Mouse (Mus musculus): Measurements from ENCODE around the gene Maml3. TPM values are rescaled to one million over a fixed set of nuclear protein-coding genes. Genes with fewer than 3 reads are reported as not detected.

Gene Maml3
- polyA plus RNA-seq, 1 experiment: 3.1 TPM

DNA sequence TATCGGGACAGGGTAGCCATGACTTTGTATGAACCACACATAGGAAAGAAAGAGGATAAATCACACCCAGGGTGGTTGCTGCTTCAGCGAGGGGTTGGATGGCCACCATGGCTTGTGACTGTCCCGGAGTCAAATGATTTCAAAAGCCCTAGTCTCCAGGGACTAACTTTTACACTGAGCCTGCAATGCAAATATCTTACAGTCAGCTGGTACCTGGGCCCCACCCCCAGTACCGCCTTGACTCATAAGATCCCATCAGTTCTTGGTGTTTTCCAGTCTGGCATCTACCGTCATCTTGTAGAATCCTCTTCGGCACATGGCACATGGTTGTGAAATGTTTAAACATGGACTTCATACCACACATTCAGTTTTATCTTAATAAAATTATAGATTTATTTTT, 419.3 kb downstream of the Maml3 start:
- no peak overlapping the region for H3K4me3 ChIP-seq
- no peaks in the 10 kb centered on the region for H3K79me2 ChIP-seq (ENCODE audit: control insufficient read depth, insufficient read depth)
- no peaks in the 10 kb centered on the region for H3K27me3 ChIP-seq (ENCODE audit: control insufficient read depth, insufficient read depth, insufficient read length)
- TF ChIP-seq MAX (IDR thresholded peaks at IDR 0.05; ENCODE audit: low read depth) (no peak), REST (IDR thresholded peaks at IDR 0.05; ENCODE audit: insufficient read depth, insufficient read length) (no peak)
- no peak overlapping the region for H3K4me2 ChIP-seq (ENCODE audit: low read depth)
- peaks cover 5% of the 10 kb centered on the region for H3K36me3 ChIP-seq (ENCODE audit: control insufficient read depth, insufficient read depth)
- H3ac ChIP-seq (ENCODE audit: control insufficient read depth, insufficient read length): no peak overlapping the region

DNA sequence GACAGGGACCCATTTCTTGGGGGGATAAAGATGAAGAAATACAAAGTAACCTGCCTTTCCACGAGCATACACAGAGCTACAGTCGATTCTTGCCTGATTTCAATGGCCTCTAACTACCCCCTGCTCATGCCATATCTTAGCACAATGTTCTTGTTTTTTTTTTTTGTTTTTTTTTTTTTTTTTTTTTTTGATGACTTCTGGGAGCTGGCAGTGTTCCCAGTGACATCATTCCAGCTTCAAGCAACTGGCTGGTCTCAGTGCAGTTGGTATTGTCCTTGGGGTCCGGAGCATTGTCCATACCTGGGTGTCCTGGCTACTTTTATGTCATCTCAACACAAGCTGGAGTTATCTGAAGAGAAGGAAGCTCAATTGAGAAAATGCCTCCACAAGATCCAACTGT, 429.9 kb downstream of the Maml3 start:
- no peak overlapping the region for H3ac ChIP-seq (ENCODE audit: control insufficient read depth, insufficient read length)
- H3K4me3 ChIP-seq: no peak overlapping the region
- no peaks in the 10 kb centered on the region for H3K79me2 ChIP-seq (ENCODE audit: control insufficient read depth, insufficient read depth)
- H3K4me2 ChIP-seq (ENCODE audit: low read depth): no peak overlapping the region
- no peaks in the 10 kb centered on the region for H3K36me3 ChIP-seq (ENCODE audit: control insufficient read depth, insufficient read depth)
- TF ChIP-seq POLR2A (IDR thresholded peaks at IDR 0.05; ENCODE audit: insufficient read length, low read depth): no peak
- no peak for TF ChIP-seq TCF12 (IDR thresholded peaks at IDR 0.05; ENCODE audit: insufficient read depth, poor library complexity, severe bottlenecking)
- no peak for TF ChIP-seq USF1 (IDR thresholded peaks at IDR 0.05; ENCODE audit: low read depth)
- TF ChIP-seq MYOG (IDR thresholded peaks at IDR 0.05; ENCODE audit: control insufficient read depth in 1 of 3, insufficient read depth in 1 of 3, insufficient read length in 2 of 3, low read depth in 2 of 3): no peak
- no peak for TF ChIP-seq MAX (IDR thresholded peaks at IDR 0.05; ENCODE audit: low read depth)
- TF ChIP-seq CEBPB (IDR thresholded peaks at IDR 0.05; ENCODE audit: insufficient read depth, poor library complexity, severe bottlenecking): no peak
- TF ChIP-seq MYOD1 (IDR thresholded peaks at IDR 0.05; ENCODE audit: control insufficient read depth in 1 of 3, insufficient read length in 2 of 3, low read depth in 2 of 3): no peak
- no peak for TF ChIP-seq TCF3 (IDR thresholded peaks at IDR 0.05; ENCODE audit: insufficient read length, low read depth)
- no peak for TF ChIP-seq E2F4 (IDR thresholded peaks at IDR 0.05; ENCODE audit: insufficient read depth)
- no peak for TF ChIP-seq POLR2AphosphoS2 (IDR thresholded peaks at IDR 0.05; ENCODE audit: insufficient read length, low read depth)
- TF ChIP-seq REST (IDR thresholded peaks at IDR 0.05; ENCODE audit: insufficient read depth, insufficient read length): no peak
- no peaks in the 10 kb centered on the region for H3K27me3 ChIP-seq (ENCODE audit: control insufficient read depth, insufficient read depth, insufficient read length)

GRCm38 (mm10) chr3:51673408-51674086, 431.3 kb downstream of the Maml3 start:
- H3K79me2 ChIP-seq (ENCODE audit: control insufficient read depth, insufficient read depth): no peaks in the 10 kb centered on the region

DNA sequence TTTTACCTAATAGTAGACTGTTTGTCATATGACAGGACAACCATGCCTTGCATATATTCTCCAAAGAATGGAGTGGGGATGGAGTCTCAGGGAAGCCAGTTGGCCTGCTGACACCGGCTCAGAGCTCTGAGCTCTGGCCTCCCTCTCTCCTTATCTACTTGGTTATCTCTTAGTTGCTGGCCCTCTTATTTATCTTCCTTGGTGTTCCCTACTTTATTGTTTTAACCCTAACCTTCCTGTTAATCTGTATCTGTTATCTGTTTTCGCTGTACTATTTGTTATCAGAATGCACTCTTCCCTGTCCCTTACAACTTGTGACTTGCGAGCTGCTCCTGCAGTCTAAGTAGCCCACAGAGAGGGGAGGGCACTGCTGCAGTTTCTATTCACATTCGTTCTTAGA, 432.2 kb downstream of the Maml3 start:
- no peaks in the 10 kb centered on the region for H3K27me3 ChIP-seq (ENCODE audit: control insufficient read depth, insufficient read depth, insufficient read length)
- H3K4me2 ChIP-seq (ENCODE audit: low read depth): no peak overlapping the region
- H3K4me3 ChIP-seq: no peak overlapping the region
- H3K36me3 ChIP-seq (ENCODE audit: control insufficient read depth, insufficient read depth): no peaks in the 10 kb centered on the region
- H3K79me2 ChIP-seq (ENCODE audit: control insufficient read depth, insufficient read depth): no peaks in the 10 kb centered on the region
- H3ac ChIP-seq (ENCODE audit: control insufficient read depth, insufficient read length): no peak overlapping the region
- TF ChIP-seq MYOD1 (IDR thresholded peaks at IDR 0.05; ENCODE audit: control insufficient read depth in 1 of 3, insufficient read length in 2 of 3, low read depth in 2 of 3) (no peak), POLR2AphosphoS2 (IDR thresholded peaks at IDR 0.05; ENCODE audit: insufficient read length, low read depth) (no peak), E2F4 (IDR thresholded peaks at IDR 0.05; ENCODE audit: insufficient read depth) (no peak), POLR2A (IDR thresholded peaks at IDR 0.05; ENCODE audit: insufficient read length, low read depth) (no peak), MAX (IDR thresholded peaks at IDR 0.05; ENCODE audit: low read depth) (no peak), CEBPB (IDR thresholded peaks at IDR 0.05; ENCODE audit: insufficient read depth, poor library complexity, severe bottlenecking) (no peak), TCF3 (IDR thresholded peaks at IDR 0.05; ENCODE audit: insufficient read length, low read depth) (no peak), SRF (IDR thresholded peaks at IDR 0.05; ENCODE audit: control insufficient read depth, insufficient read length, low read depth) (no peak), USF1 (IDR thresholded peaks at IDR 0.05; ENCODE audit: low read depth) (no peak), MYOG (IDR thresholded peaks at IDR 0.05; ENCODE audit: control insufficient read depth in 1 of 3, insufficient read depth in 1 of 3, insufficient read length in 2 of 3, low read depth in 2 of 3) (no peak), TCF12 (IDR thresholded peaks at IDR 0.05; ENCODE audit: insufficient read depth, poor library complexity, severe bottlenecking) (no peak), REST (IDR thresholded peaks at IDR 0.05; ENCODE audit: insufficient read depth, insufficient read length) (no peak)

More at GRCm38 (mm10) chr3:51673408-51674086, 431.3 kb downstream of the Maml3 start:
- Histone ChIP-seq H3K36me3 (ENCODE audit: control insufficient read depth, insufficient read depth) (no peaks in the 10 kb centered on the region), H3K4me2 (ENCODE audit: low read depth) (no peak overlapping the region), H3K27me3 (ENCODE audit: control insufficient read depth, insufficient read depth, insufficient read length) (no peaks in the 10 kb centered on the region), H3ac (ENCODE audit: control insufficient read depth, insufficient read length) (no peak overlapping the region), H3K4me3 (no peak overlapping the region)
- TF ChIP-seq TCF3 (IDR thresholded peaks at IDR 0.05; ENCODE audit: insufficient read length, low read depth) (no peak), MYOG (IDR thresholded peaks at IDR 0.05; ENCODE audit: control insufficient read depth in 1 of 3, insufficient read depth in 1 of 3, insufficient read length in 2 of 3, low read depth in 2 of 3) (no peak), MYOD1 (IDR thresholded peaks at IDR 0.05; ENCODE audit: control insufficient read depth in 1 of 3, insufficient read length in 2 of 3, low read depth in 2 of 3) (no peak), TCF12 (IDR thresholded peaks at IDR 0.05; ENCODE audit: insufficient read depth, poor library complexity, severe bottlenecking) (no peak), MAX (IDR thresholded peaks at IDR 0.05; ENCODE audit: low read depth) (no peak), SRF (IDR thresholded peaks at IDR 0.05; ENCODE audit: control insufficient read depth, insufficient read length, low read depth) (no peak), CEBPB (IDR thresholded peaks at IDR 0.05; ENCODE audit: insufficient read depth, poor library complexity, severe bottlenecking) (no peak), E2F4 (IDR thresholded peaks at IDR 0.05; ENCODE audit: insufficient read depth) (no peak), POLR2A (IDR thresholded peaks at IDR 0.05; ENCODE audit: insufficient read length, low read depth) (no peak)

DNA sequence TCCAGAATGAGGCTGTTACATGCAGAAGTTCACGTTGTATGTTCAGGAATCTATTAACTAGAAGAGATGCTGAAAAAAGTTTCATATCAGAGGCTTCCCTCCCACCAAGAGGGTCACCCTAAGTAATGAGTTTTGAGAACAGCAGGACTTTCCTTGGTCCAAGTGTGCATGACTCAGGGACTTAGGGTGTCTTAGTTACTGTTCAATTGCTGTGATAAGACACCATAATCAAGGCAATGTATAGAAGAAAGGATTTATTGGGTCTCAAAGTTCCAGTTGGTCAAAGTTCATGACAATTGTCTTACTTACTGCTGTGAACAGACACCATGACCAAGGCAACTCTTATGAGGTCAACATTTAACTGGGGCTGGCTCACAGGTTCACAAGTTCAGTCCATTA, 433.8 kb downstream of the Maml3 start:
- H3K79me2 ChIP-seq (ENCODE audit: control insufficient read depth, insufficient read depth): no peaks in the 10 kb centered on the region
- H3K36me3 ChIP-seq (ENCODE audit: control insufficient read depth, insufficient read depth): no peaks in the 10 kb centered on the region
- no peaks in the 10 kb centered on the region for H3K27me3 ChIP-seq (ENCODE audit: control insufficient read depth, insufficient read depth, insufficient read length)
- TF ChIP-seq CEBPB (IDR thresholded peaks at IDR 0.05; ENCODE audit: insufficient read depth, poor library complexity, severe bottlenecking) (no peak), MYOG (IDR thresholded peaks at IDR 0.05; ENCODE audit: control insufficient read depth in 1 of 3, insufficient read depth in 1 of 3, insufficient read length in 2 of 3, low read depth in 2 of 3) (no peak), TCF12 (IDR thresholded peaks at IDR 0.05; ENCODE audit: insufficient read depth, poor library complexity, severe bottlenecking) (no peak), TCF3 (IDR thresholded peaks at IDR 0.05; ENCODE audit: insufficient read length, low read depth) (no peak), E2F4 (IDR thresholded peaks at IDR 0.05; ENCODE audit: insufficient read depth) (no peak), MYOD1 (IDR thresholded peaks at IDR 0.05; ENCODE audit: control insufficient read depth in 1 of 3, insufficient read length in 2 of 3, low read depth in 2 of 3) (no peak), MAX (IDR thresholded peaks at IDR 0.05; ENCODE audit: low read depth) (no peak), POLR2AphosphoS2 (IDR thresholded peaks at IDR 0.05; ENCODE audit: insufficient read length, low read depth) (no peak), SRF (IDR thresholded peaks at IDR 0.05; ENCODE audit: control insufficient read depth, insufficient read length, low read depth) (no peak), USF1 (IDR thresholded peaks at IDR 0.05; ENCODE audit: low read depth) (no peak), POLR2A (IDR thresholded peaks at IDR 0.05; ENCODE audit: insufficient read length, low read depth) (no peak), REST (IDR thresholded peaks at IDR 0.05; ENCODE audit: insufficient read depth, insufficient read length) (no peak)
- no peak overlapping the region for H3ac ChIP-seq (ENCODE audit: control insufficient read depth, insufficient read length)
- no peak overlapping the region for H3K4me2 ChIP-seq (ENCODE audit: low read depth)
- no peak overlapping the region for H3K4me3 ChIP-seq

All from myocyte (in vitro differentiated cells).